Mouse (Mus musculus) left cerebral cortex, postnatal 14 days (tissue): ENCODE results near the gene Fcgr2b. TPM values are rescaled to one million over a fixed set of nuclear protein-coding genes. Genes with fewer than 3 reads are reported as not detected.

Source experiments
- DNase-seq, 2 experiments: peaks; one replicate each; pipeline ENCODE4 v3.0.0; 2021 to 2022; ENCODE audit warnings: low spot score in 2 of 2, mixed read lengths in 1 of 2
- intact Hi-C: fragments of 180-260 bp; cut with DNase I; formaldehyde crosslinking; loops from one replicate; pipeline ENCODE4 v1.15.1; 2025
- total RNA-seq, 2 experiments: library from RNA; stranded (reverse); gene quantifications; 2 replicates each; pipeline ENCODE4 v1.2.3; 2021

Gene Fcgr2b
- total RNA-seq, 2 experiments from 2014 or later, result 4.6 to 5.2 TPM

- no peak for DNase-seq
- intact Hi-C loops, result no loop called here
Measured at GRCm38 (mm10) chr1:170933940-170934339, 42.4 kb downstream of the Fcgr2b start.

DNA sequence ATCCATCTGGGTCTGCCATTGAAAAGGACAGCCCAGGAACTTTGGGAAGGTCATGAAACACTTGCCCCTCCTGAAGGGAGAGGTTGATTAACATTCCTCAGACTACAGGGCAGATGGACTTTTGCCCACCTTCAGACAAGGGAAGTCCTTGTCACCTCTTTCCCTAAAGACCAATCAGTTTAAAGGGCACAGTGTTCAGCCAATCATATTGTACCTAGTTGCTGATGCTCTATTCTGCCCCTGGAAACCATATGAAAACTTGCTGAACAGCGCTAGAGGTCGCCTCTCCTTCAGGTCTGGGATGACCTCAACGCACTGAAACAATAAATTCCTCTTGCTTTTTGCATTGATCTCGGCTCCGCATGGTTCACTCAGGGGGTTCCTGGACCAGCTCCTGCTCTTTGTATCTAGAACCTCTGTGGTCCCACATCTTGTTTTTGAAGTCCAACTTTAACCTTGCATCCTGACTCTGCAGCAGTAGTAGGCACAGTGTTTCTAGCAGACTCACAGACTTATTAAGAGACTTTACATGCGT is 42.9 kb downstream of the Fcgr2b start:
- DNase-seq, result no peak
- intact Hi-C loops, result no loop called here

DNA sequence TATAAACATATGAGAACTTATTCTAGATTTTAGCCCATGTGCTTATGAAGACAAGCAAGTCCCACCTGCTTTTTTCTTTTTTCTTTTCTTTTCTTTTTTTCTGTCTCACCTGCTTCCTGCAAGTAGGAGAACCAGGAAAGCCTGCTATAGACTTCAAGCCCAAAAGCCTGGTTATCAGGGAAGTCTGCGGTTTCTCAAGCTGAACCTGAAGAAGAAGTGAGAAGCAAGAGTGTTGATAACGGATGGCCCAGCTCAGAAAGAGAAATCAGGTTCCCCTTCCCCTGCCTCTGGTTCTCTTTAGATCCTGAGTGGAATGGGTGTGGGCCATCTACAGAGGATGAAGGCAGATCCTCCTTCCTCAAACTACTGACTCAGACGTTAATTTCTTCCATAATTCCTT is 44.3 kb downstream of the Fcgr2b start:
- no peak for DNase-seq
- intact Hi-C loops, result no loop called here

DNA sequence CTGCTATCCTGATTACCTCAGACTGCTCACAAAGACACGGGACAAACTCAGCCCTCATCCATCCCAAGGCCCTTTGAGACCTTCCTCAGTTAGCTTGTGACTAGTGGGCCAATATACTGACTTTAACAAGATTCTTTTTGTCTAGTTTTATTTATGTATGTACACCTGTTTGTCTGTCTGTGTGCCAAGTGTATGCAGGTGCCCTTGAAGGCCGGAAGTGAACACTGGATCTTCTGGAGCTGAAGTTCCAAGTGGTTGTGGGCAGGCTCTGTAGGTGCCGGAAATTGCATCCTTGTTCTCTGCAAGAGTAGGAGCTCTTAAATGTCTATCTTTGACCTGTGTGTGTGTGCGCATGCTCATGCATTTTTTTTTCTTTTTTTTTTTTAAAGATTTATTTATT is 47.1 kb downstream of the Fcgr2b start:
- intact Hi-C loops, result no loop called here
- DNase-seq, result no peak

- no peak for DNase-seq
- intact Hi-C loops, result no loop called here
Measured at GRCm38 (mm10) chr1:170928467-170928866, 47.9 kb downstream of the Fcgr2b start.

DNA sequence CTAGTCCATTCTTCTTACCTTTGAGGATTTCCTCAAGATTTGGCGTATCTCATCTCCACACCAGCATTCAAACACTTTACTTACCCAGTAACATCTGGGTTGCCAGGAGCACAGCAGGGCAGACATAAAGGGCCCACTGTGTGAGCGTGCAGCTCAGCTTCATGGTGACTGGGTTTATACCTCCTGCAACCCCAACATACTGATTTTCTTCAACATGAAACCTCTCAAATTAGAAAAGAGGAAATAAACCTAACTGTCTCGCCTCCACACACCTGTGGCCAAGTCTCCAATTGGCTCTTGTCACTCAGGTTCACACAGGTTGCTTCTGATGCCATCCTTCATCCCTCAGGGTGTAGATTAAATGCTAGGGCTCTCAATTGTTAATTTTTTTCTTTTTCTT is 49.0 kb downstream of the Fcgr2b start, which contains the start of gene Fcrla:
Gene Fcrla (minus strand): TSS at position 206 of the 400 bp plus-strand sequence.
- intact Hi-C loops, result no loop called here
- no peak for DNase-seq

GRCm38 (mm10) chr1:170926941-170927340 is 49.4 kb downstream of the Fcgr2b start:
- no peak for DNase-seq
- intact Hi-C loops, result no loop called here

- DNase-seq, result no peak
- intact Hi-C loops, result no loop called here
Measured at GRCm38 (mm10) chr1:170924485-170924884, 51.9 kb downstream of the Fcgr2b start.

DNA sequence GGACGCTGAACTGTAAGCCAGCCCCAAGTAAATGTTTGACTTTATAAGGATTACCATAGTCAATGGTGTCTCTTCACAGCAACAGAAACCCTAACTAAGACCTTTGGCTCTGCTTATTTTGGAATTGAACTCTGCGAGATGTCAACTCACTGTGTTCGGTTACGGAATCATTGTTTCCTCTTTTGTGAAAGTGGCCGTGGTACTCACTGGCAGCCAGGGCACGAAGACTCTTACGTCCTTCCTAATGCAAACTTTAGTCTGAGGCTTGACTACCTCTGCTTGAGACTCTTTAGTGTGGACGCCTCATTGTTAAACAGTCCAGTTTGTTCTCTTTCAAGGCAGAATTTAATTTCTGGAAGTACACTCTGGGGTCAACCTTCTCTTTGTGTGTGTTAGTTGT is 57.0 kb downstream of the Fcgr2b start:
- intact Hi-C loops, result no loop called here
- no peak for DNase-seq

GRCm38 (mm10) chr1:170915657-170916056 is 60.7 kb downstream of the Fcgr2b start:
- DNase-seq, result no peak
- intact Hi-C loops, result no loop called here

GRCm38 (mm10) chr1:170912891-170913615 is 63.3 kb downstream of the Fcgr2b start, which contains the start of gene Fcrlb:
Fcrlb (minus strand) TSS chr1:170912941.
- intact Hi-C loops, result no loop called here
- DNase-seq, result no peak

DNA sequence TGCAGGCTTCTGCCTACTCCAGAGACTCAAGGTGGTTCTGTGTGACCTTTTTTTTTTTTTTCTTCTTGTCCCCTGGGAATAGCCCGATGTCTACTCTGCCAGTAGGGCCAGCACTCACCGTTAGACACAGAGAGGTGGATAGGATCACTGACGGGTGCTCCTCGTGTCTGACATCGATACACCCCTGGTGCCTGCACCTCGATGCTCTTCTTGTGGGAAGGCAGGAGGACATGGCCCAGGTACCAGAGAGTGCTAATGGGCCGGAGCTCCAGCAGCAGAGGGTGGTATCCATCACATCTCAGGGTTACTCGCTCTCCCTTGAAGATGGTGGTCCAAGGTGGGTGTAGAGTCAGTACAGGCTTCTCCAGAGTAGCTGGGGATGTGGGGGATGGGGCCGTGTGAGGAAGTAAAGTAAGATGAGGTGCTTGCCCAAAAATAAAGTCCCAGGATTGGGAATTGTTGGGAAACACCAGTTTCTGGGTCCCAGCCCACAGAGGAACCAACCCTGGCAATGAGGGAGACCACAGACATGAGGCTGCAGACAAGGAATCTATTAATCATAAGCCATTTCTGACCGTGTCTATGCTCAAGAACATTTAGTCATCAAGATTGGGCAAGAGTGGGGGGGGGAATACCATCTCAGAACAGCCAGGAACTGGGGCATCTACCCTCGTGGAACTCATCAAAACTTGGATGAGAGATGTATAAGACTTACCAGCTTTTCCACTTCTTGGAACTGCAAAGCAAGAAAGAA is 64.3 kb downstream of the Fcgr2b start:
- intact Hi-C loops, result no loop called here
- DNase-seq, result no peak

Other genes starting within 250 kb of the Fcgr2b start
- 10 to 100 TPM; 33.2 to 34.6 TPM for gene Atf6, start 108.8 kb downstream of the Fcgr2b start, total RNA-seq
- under 1 TPM in 1 of 2 experiments, not detected in 1; 0.57 TPM for gene Gm26620, start 91.5 kb downstream of the Fcgr2b start, total RNA-seq
- gene Dusp12, start 91.0 kb downstream of the Fcgr2b start, total RNA-seq, result 10 to 100 TPM; 14.3 to 15.9 TPM
- under 1 TPM in 1 of 2 experiments, not detected in 1; 0.53 TPM for gene Fcrlb, start 63.6 kb downstream of the Fcgr2b start, total RNA-seq
- gene Fcrla, start 49.0 kb downstream of the Fcgr2b start, total RNA-seq, result not detected
- not detected for gene Fcgr4, start 42.4 kb upstream of the Fcgr2b start, total RNA-seq
- gene Fcgr3, start 88.4 kb upstream of the Fcgr2b start, total RNA-seq, result 10 to 100 TPM; 10.3 to 10.8 TPM
- gene Cfap126, start 137.4 kb upstream of the Fcgr2b start, total RNA-seq, result under 1 TPM; 0.62 to 0.74 TPM
- gene Sdhc, start 174.1 kb upstream of the Fcgr2b start, total RNA-seq, result 100 to 1,000 TPM; 211 to 216 TPM
- gene Mpz, start 174.2 kb upstream of the Fcgr2b start, total RNA-seq, result not detected
- gene Pcp4l1, start 219.7 kb upstream of the Fcgr2b start, total RNA-seq, result 10 to 100 TPM; 47.4 to 67.2 TPM
- not detected for gene Nr1i3, start 237.4 kb upstream of the Fcgr2b start, total RNA-seq
- gene Tomm40l, start 246.0 kb upstream of the Fcgr2b start, total RNA-seq, result 10 to 100 TPM; 69.6 to 72.1 TPM
- gene Apoa2, start 248.5 kb upstream of the Fcgr2b start, total RNA-seq, result 1 to 10 TPM; 1.6 to 4.9 TPM